Mouse (Mus musculus): ENCODE measurements around the gene Tas1r1. TPM values are rescaled to one million over a fixed set of nuclear protein-coding genes. Genes with fewer than 3 reads are reported as not detected.
A peak's percentile ranks its signal among the peaks of the same experiment; 100 is the strongest.

Tas1r1 gene
- polyA plus RNA-seq, 1 experiment from 2014 or later: not detected

DNA sequence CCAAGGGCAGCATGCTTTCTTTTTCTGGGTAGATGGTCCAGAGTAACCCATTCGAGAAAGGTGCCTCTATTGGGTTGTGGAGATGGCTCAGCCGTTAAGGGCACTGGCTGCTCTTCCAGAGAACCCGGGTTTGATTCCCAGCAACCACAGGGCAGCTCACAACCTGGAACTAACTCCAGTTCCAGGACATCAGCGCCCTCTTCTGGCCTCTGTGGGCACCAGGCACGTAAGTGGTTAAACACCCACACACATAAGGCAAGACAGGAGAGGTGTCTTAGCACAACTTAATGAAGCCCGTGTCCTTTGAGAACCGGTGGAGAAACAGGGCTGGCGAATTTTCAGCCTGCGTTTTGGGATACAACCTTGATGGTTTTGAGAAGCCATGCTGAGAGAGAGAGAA lies 36.2 kb upstream of the Tas1r1 start:
- Histone ChIP-seq H3K4me2 (no peak overlapping the region), H3K27me3 (replicated peaks) (no peaks in the 10 kb centered on the region), H3K4me1 (peaks cover 15% of the 10 kb centered on the region), H3K36me3 (no peaks in the 10 kb centered on the region), H3K4me3 (no peak overlapping the region), H3K9me3 (no peaks in the 10 kb centered on the region), H3K9ac (no peak overlapping the region), H3K27ac (replicated peaks) (no peak overlapping the region)
- no peak for ATAC-seq (ENCODE audit: extremely low read depth, insufficient number of reproducible peaks, low FRiP score, low TSS enrichment)
- 75% methylated on average over 9 of the region's 9 CpGs for WGBS

GRCm38 (mm10) chr4:152073715-152074114 lies 35.3 kb upstream of the Tas1r1 start:
- H3K9ac ChIP-seq: no peak overlapping the region
- 77% methylated on average over 6 of the region's 6 CpGs for WGBS
- ATAC-seq (ENCODE audit: extremely low read depth, insufficient number of reproducible peaks, low FRiP score, low TSS enrichment): no peak
- no peaks in the 10 kb centered on the region for H3K9me3 ChIP-seq
- H3K27me3 ChIP-seq (replicated peaks): no peaks in the 10 kb centered on the region
- no peaks in the 10 kb centered on the region for H3K36me3 ChIP-seq
- no peak overlapping the region for H3K4me3 ChIP-seq
- peaks cover 15% of the 10 kb centered on the region for H3K4me1 ChIP-seq
- 0 out of 2 replicates have a peak overlapping the region, but pooled peaks have one; percentile 5 for H3K27ac ChIP-seq (replicated peaks)
- no peak overlapping the region for H3K4me2 ChIP-seq

- Histone ChIP-seq H3K9ac (peak overlapping the region; percentile 28; the same call in 1 of the 2 replicates), H3K27ac (replicated peaks) (no peak overlapping the region), H3K4me1 (peaks cover 15% of the 10 kb centered on the region), H3K36me3 (no peaks in the 10 kb centered on the region), H3K4me3 (no peak overlapping the region), H3K4me2 (no peak overlapping the region), H3K9me3 (no peaks in the 10 kb centered on the region), H3K27me3 (replicated peaks) (no peaks in the 10 kb centered on the region)
- 64% methylated on average over 10 of the region's 10 CpGs for WGBS
- no peak for ATAC-seq (ENCODE audit: extremely low read depth, insufficient number of reproducible peaks, low FRiP score, low TSS enrichment)
Observed at GRCm38 (mm10) chr4:152072655-152073054, 34.3 kb upstream of the Tas1r1 start.

DNA sequence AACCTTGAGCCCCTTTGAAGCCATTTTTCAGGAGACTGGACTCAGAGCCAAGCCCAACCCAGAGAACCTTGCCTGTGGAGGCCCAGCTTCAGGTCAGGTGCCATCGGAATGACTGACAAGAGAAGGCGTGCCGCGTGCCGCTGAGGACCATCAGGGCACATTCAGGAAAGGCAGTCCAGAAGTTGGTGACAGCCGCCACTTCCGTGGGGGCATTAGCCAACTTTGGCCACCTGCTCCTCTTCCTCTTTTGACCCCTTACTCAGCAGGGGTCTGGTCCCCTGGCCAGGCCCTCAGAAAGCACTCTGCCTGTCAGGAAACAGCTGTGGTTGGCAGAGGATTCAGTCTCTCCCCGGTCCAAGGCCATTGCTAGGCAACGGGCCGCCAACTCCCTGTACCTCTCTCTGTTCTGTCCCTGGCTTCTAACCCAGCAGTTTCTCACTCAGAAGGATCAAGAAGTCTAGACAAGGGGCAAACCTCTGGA lies 33.8 kb upstream of the Tas1r1 start, which contains the start of gene Plekhg5:
Plekhg5 (plus strand) TSS at position 378 of the 481 bp plus-strand sequence.
- no peak for ATAC-seq (ENCODE audit: extremely low read depth, insufficient number of reproducible peaks, low FRiP score, low TSS enrichment)
- 0 out of 2 replicates have a peak within 1 kb of the TSS, but pooled peaks have one; percentile 5 for H3K27ac ChIP-seq (replicated peaks)

DNA sequence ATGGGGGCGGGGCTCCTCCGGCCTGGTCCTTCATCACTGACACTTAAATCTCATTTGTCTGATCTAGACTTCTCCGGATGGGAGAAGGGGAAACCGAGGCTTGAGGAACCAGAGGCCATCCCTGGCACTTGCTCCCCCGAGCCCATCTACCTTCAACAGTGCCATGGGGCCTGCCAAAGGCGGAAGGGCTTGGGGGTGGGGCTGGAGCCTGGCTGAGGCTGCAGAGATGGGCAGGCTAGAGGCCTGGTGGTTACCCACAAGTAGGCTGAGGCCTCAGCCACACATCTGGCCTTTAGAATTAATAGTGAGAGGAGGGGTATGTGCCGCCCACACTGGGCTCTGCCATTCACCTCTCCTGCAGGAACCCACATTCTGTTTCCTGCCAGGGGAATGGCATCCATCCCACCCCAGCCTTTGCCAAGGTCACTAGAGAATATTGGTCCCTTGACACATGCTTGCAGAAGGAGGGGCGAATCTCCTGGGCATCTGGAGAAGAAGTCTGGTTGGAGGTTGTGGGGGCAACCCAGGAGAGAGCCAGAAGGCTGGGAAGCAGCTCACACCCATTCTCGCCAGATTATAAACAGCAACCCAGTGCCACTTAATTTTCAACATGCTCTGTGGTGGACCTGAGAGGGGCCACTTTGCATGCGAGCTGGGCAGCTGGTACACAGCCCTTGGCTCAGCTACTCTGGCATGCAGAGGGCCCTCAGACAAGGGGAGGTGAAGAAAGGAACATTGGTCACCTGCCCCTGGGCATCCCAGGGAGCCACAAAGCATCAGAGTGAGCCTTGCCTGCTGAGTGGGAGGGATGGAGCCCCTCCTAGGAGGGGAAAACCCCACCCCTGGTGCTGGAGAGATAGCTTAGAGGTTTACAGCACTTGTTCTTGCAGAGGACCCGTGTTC lies 32.4 kb upstream of the Tas1r1 start:
- WGBS: 69% methylated on average over 11 of the region's 11 CpGs
- peaks cover 15% of the 10 kb centered on the region for H3K4me1 ChIP-seq
- no peak overlapping the region for H3K4me2 ChIP-seq
- no peak for ATAC-seq (ENCODE audit: extremely low read depth, insufficient number of reproducible peaks, low FRiP score, low TSS enrichment)
- no peaks in the 10 kb centered on the region for H3K27me3 ChIP-seq (replicated peaks)
- H3K9ac ChIP-seq: no peak overlapping the region
- H3K27ac ChIP-seq (replicated peaks): no peak overlapping the region
- H3K9me3 ChIP-seq: no peaks in the 10 kb centered on the region
- no peak overlapping the region for H3K4me3 ChIP-seq
- no peaks in the 10 kb centered on the region for H3K36me3 ChIP-seq

More for the DNA sequence above, 33.8 kb upstream of the Tas1r1 start, which contains the start of gene Plekhg5:
- Histone ChIP-seq H3K4me2 (no peak within 1 kb of the TSS), H3K9ac (peak within 1 kb of the TSS; percentile 28; the same call in 1 of the 2 replicates), H3K27me3 (replicated peaks) (no peaks in the 10 kb centered on the region), H3K4me1 (peaks cover 15% of the 10 kb centered on the region), H3K36me3 (no peaks in the 10 kb centered on the region), H3K4me3 (no peak within 1 kb of the TSS), H3K9me3 (no peaks in the 10 kb centered on the region)
- WGBS: 58% methylated on average over 10 of the region's 10 CpGs

DNA sequence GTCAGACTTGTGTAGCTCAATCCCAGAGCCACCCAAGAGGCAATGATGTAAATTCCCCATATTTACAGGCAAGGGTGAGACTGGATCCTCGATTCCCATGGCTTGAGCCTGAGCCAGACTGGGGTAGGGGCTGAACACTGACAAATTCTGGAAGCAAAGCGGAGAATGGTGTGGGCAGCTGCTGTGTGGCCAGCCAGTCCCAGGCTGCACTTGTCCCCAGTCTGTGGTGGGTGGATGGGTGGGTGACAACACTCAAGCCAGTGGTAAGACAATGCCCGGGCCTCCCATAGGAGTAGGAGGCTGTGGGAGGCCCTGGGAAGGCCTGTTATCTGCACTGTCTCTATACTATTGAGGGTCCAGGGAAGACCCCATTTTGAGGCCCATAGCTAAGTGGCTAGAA lies 30.9 kb upstream of the Tas1r1 start:
- H3K36me3 ChIP-seq: no peaks in the 10 kb centered on the region
- H3K9me3 ChIP-seq: no peaks in the 10 kb centered on the region
- 77% methylated on average over 3 of the region's 3 CpGs for WGBS
- H3K9ac ChIP-seq: no peak overlapping the region
- no peak overlapping the region for H3K27ac ChIP-seq (replicated peaks)
- no peak for ATAC-seq (ENCODE audit: extremely low read depth, insufficient number of reproducible peaks, low FRiP score, low TSS enrichment)
- peaks cover 15% of the 10 kb centered on the region for H3K4me1 ChIP-seq
- H3K27me3 ChIP-seq (replicated peaks): no peaks in the 10 kb centered on the region
- H3K4me3 ChIP-seq: no peak overlapping the region
- H3K4me2 ChIP-seq: no peak overlapping the region

DNA sequence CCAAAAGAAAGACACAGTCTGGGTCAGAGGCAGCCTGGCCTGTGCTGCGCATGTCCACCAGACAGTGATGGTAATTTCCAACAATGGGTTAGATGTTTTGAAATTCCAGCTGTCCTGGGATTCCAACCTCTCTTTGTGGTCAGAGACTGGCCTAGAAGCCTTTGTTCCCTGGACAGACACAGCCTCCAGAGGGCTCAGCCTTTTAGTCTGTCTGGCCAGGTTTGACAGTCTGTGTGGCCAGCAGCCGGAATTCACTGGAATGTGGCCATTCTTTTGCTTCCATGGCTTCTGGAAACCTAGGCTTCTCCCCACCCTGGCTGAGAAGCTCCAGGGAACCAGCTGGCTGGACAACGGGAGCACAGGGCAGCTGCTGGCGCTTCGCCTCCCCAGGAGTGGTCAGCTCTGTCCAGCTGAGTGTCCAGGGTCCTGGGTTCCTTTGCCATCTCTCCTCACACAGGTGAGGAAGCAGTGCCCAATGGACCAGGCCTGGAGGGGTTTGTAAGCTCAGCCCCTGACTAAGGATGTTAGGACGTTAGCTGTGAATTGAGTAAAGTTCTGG lies 29.9 kb upstream of the Tas1r1 start:
- Histone ChIP-seq H3K4me3 (no peak overlapping the region), H3K27ac (replicated peaks) (no peak overlapping the region), H3K4me2 (no peak overlapping the region), H3K9ac (no peak overlapping the region), H3K27me3 (replicated peaks) (no peaks in the 10 kb centered on the region), H3K4me1 (peaks cover 15% of the 10 kb centered on the region), H3K36me3 (no peaks in the 10 kb centered on the region), H3K9me3 (no peaks in the 10 kb centered on the region)
- ATAC-seq (ENCODE audit: extremely low read depth, insufficient number of reproducible peaks, low FRiP score, low TSS enrichment): no peak
- 78% methylated on average over 6 of the region's 6 CpGs for WGBS

GRCm38 (mm10) chr4:152067280-152067679 lies 28.9 kb upstream of the Tas1r1 start:
- peaks cover 12% of the 10 kb centered on the region for H3K4me1 ChIP-seq
- H3K27me3 ChIP-seq (replicated peaks): no peaks in the 10 kb centered on the region
- no peak overlapping the region for H3K4me3 ChIP-seq
- H3K36me3 ChIP-seq: peaks cover 4% of the 10 kb centered on the region; the same call in 1 of the 2 replicates
- H3K9me3 ChIP-seq: no peaks in the 10 kb centered on the region
- no peak for ATAC-seq (ENCODE audit: extremely low read depth, insufficient number of reproducible peaks, low FRiP score, low TSS enrichment)
- no peak overlapping the region for H3K9ac ChIP-seq
- H3K4me2 ChIP-seq: no peak overlapping the region
- H3K27ac ChIP-seq (replicated peaks): no peak overlapping the region

DNA sequence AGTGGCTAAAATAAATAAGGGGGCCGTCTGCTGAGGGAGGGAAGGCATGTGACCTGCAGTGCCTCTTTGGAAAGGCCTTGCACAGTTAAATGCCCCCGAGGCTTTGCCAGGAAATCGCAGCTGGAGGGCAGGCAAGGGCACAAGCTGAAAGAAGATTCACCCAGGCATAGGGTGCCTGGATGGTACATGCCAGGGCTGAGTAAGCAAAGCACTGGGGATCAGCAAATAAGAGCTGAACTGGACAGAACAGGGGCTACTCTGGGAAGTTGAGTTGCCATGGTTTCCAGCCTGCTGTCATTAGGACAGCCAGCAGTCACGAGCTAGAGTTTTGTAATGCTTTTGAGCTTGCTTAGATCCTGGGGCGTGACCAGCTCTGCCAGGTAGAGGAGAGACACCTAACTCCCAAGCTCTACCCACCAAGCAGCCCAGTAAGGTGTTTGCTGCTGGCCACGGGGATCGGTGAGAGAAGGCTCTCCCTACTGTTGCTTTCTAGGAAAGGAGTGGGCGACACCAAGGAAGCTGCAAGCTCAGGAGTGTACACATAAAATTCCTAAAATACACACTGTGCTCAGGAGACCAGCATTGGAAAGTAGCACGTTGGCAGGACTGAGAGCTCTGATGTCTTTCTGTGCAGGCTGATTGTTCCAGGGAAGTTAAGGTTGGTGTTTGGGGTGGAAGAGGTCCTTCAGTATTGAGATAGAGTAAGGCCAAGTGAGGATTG lies 24.2 kb upstream of the Tas1r1 start:
- Histone ChIP-seq H3K9me3 (no peaks in the 10 kb centered on the region), H3K4me3 (no peak overlapping the region), H3K4me1 (peaks cover 8% of the 10 kb centered on the region), H3K36me3 (peaks cover 44% of the 10 kb centered on the region), H3K9ac (no peak overlapping the region), H3K4me2 (no peak overlapping the region), H3K27me3 (replicated peaks) (no peaks in the 10 kb centered on the region), H3K27ac (replicated peaks) (no peak overlapping the region)
- ATAC-seq (ENCODE audit: extremely low read depth, insufficient number of reproducible peaks, low FRiP score, low TSS enrichment): no peak
- 75% methylated on average over 9 of the region's 9 CpGs for WGBS

DNA sequence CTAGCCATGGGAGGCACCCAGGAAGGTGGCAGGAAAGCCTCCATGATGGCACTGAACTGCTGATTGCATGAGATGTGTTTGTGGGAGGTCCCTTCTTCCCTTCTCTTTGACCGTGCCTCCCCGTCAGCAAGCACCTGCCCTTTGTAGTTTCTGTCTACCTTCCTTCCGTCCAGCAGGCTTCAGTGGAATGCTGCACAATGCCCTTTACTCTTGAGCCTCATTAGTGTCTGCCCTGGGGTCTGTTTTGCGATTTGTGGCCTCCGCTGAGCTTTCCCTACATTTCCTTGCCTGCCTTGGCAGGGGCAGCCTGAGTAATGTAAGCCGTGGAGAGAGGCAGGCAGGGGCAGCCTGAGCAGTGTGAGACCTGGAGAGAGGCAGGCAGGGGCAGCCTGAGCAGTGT lies 6.2 kb upstream of the Tas1r1 start:
- Histone ChIP-seq H3K9ac (no peak overlapping the region), H3K27ac (replicated peaks) (no peak overlapping the region), H3K4me3 (no peak overlapping the region), H3K36me3 (peaks cover 86% of the 10 kb centered on the region), H3K9me3 (no peaks in the 10 kb centered on the region), H3K27me3 (replicated peaks) (no peaks in the 10 kb centered on the region), H3K4me1 (peaks cover 11% of the 10 kb centered on the region), H3K4me2 (no peak overlapping the region)
- ATAC-seq (ENCODE audit: extremely low read depth, insufficient number of reproducible peaks, low FRiP score, low TSS enrichment): no peak
- 80% methylated on average over 6 of the region's 6 CpGs for WGBS

GRCm38 (mm10) chr4:152043171-152043570 lies 4.8 kb upstream of the Tas1r1 start:
- H3K27me3 ChIP-seq (replicated peaks): no peaks in the 10 kb centered on the region
- no peak for ATAC-seq (ENCODE audit: extremely low read depth, insufficient number of reproducible peaks, low FRiP score, low TSS enrichment)
- H3K4me1 ChIP-seq: peaks cover 14% of the 10 kb centered on the region
- H3K4me2 ChIP-seq: no peak overlapping the region
- H3K9ac ChIP-seq: no peak overlapping the region
- 84% methylated on average over 3 of the region's 3 CpGs for WGBS
- no peak overlapping the region for H3K27ac ChIP-seq (replicated peaks)
- no peak overlapping the region for H3K4me3 ChIP-seq
- H3K36me3 ChIP-seq: peaks cover 73% of the 10 kb centered on the region
- no peaks in the 10 kb centered on the region for H3K9me3 ChIP-seq
